Mouse (Mus musculus) liver, adult 2 months (tissue): ENCODE results near the gene Kif28.

Source experiments
- CTCF ChIP-seq: fragments of 200-500 bp; IDR thresholded peaks from 2 replicates; pipeline ENCODE4 v1.5.1; 2011; ENCODE audit warnings: low read depth, low read length, control low read depth
- POLR2A ChIP-seq: fragments of 200-500 bp; IDR thresholded peaks from 2 replicates; pipeline ENCODE4 v1.6.1; 2011; ENCODE audit warnings: low read length, control low read depth; ENCODE audit not compliant: insufficient read depth; ENCODE audit errors: extremely low read depth

DNA sequence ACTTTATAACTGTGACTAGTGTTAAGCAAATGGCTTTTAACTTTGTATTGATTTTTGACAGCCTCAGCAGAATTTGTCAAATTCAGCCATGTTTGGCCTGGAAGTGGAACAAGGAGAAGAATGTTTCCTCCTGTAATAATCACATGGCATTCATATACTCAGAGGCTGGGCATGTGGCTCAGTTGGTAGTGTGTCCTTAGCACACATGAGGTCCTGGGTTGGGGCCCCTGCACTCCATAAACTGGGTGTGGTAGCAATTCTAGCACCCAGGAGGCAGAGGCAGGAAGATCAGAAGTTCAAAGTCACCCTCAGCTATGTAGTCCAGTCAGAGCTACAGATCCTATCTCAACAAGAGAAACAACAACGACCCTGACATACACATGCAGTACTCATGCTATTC is 57.8 kb downstream of the Kif28 start:
- TF ChIP-seq CTCF (no peak), POLR2A (no peak)
